Mouse (Mus musculus) layer of hippocampus, adult 2 months (tissue): ENCODE results near the gene Med12l. TPM values are rescaled to one million over a fixed set of nuclear protein-coding genes. Genes with fewer than 3 reads are reported as not detected.
A peak's percentile ranks its signal among the peaks of the same experiment; 100 is the strongest.

Source experiments
- DNase-seq, 2 experiments: peaks; one replicate each; pipeline ENCODE4 v3.0.0; 2022; ENCODE audit warnings: low spot score in 2 of 2
- H3K27ac ChIP-seq: fragments of 200-600 bp; 2 replicates; pipeline ENCODE4 v1.8.1; 2022
- H3K4me3 ChIP-seq: fragments of 200-600 bp; 2 replicates; pipeline ENCODE4 v1.8.1; 2022; ENCODE audit warnings: mild to moderate bottlenecking
- CTCF ChIP-seq: fragments of 200-600 bp; conservative IDR thresholded peaks from 2 replicates; pipeline ENCODE4 v1.8.1; 2022; ENCODE audit warnings: antibody characterized with exemption, mild to moderate bottlenecking, moderate library complexity
- total RNA-seq, 2 experiments: library from RNA; stranded (reverse); gene quantifications; 2 replicates each; pipeline ENCODE4 v1.2.3; 2021

Gene Med12l
- total RNA-seq, 2 experiments from 2014 or later = 54.2 to 61.6 TPM

GRCm38 (mm10) chr3:59003756-59004155 lies 1.9 kb upstream of the Med12l start:
- no peak for DNase-seq
- Histone ChIP-seq H3K4me3 (no peak overlapping the region), H3K27ac (no peak overlapping the region)
- TF ChIP-seq CTCF = no peak

- DNase-seq = no peak
- TF ChIP-seq CTCF = peak; percentile 46
- Histone ChIP-seq H3K27ac (peak overlapping the region; percentile 99), H3K4me3 (peak overlapping the region; percentile 80)
Observed at GRCm38 (mm10) chr3:59005996-59006730, 538 bp downstream of the Med12l start.

GRCm38 (mm10) chr3:59006731-59007441 lies 1.3 kb downstream of the Med12l start:
- peak; percentile 77 to 82 for DNase-seq
- peak overlapping the region; percentile 99 for H3K27ac ChIP-seq
- H3K4me3 ChIP-seq = peak overlapping the region; percentile 80
- TF ChIP-seq CTCF = peak; percentile 72

- TF ChIP-seq CTCF = no peak
- H3K4me3 ChIP-seq = no peak overlapping the region
Observed at GRCm38 (mm10) chr3:59010276-59010675, 4.7 kb downstream of the Med12l start.

GRCm38 (mm10) chr3:59015698-59016412 lies 10.2 kb downstream of the Med12l start:
- Histone ChIP-seq H3K27ac (no peak overlapping the region), H3K4me3 (no peak overlapping the region)
- DNase-seq = peak in 1 of 2 experiments; percentile 8
- TF ChIP-seq CTCF = no peak

More at GRCm38 (mm10) chr3:59010276-59010675, 4.7 kb downstream of the Med12l start:
- no peak overlapping the region for H3K27ac ChIP-seq
- peak in 1 of 2 experiments; percentile 3 for DNase-seq

GRCm38 (mm10) chr3:59016501-59016900 lies 10.9 kb downstream of the Med12l start:
- Histone ChIP-seq H3K27ac (no peak overlapping the region), H3K4me3 (no peak overlapping the region)
- peak in 1 of 2 experiments; percentile 6 for DNase-seq
- TF ChIP-seq CTCF = no peak

GRCm38 (mm10) chr3:59021236-59021635 lies 15.6 kb downstream of the Med12l start:
- no peak for DNase-seq
- no peak overlapping the region for H3K27ac ChIP-seq
- no peak for TF ChIP-seq CTCF
- no peak overlapping the region for H3K4me3 ChIP-seq

- TF ChIP-seq CTCF = no peak
Observed at GRCm38 (mm10) chr3:59022251-59022650, 16.6 kb downstream of the Med12l start.

GRCm38 (mm10) chr3:59022971-59023370 lies 17.3 kb downstream of the Med12l start:
- DNase-seq = no peak
- Histone ChIP-seq H3K4me3 (no peak overlapping the region), H3K27ac (no peak overlapping the region)
- no peak for TF ChIP-seq CTCF

More at GRCm38 (mm10) chr3:59022251-59022650, 16.6 kb downstream of the Med12l start:
- H3K27ac ChIP-seq = no peak overlapping the region
- H3K4me3 ChIP-seq = no peak overlapping the region
- DNase-seq = no peak

- TF ChIP-seq CTCF = no peak
- H3K4me3 ChIP-seq = no peak overlapping the region
- H3K27ac ChIP-seq = no peak overlapping the region
- peak in 1 of 2 experiments; percentile 2 for DNase-seq
Observed at GRCm38 (mm10) chr3:59024531-59025192, 19.0 kb downstream of the Med12l start.

- Histone ChIP-seq H3K27ac (no peak overlapping the region), H3K4me3 (no peak overlapping the region)
- no peak for DNase-seq
- TF ChIP-seq CTCF = no peak
Observed at GRCm38 (mm10) chr3:59025193-59025535, 19.5 kb downstream of the Med12l start.

GRCm38 (mm10) chr3:59028696-59029095 lies 23.1 kb downstream of the Med12l start:
- H3K27ac ChIP-seq = no peak overlapping the region
- H3K4me3 ChIP-seq = no peak overlapping the region
- no peak for DNase-seq
- no peak for TF ChIP-seq CTCF
